Mouse (Mus musculus) midbrain, embryonic 15.5 days (tissue): ENCODE measurements around the gene Taf3. TPM values are rescaled to one million over a fixed set of nuclear protein-coding genes. Genes with fewer than 3 reads are reported as not detected.

Source experiments
- ATAC-seq: fragments of 200-750 bp; cut with Nextera tagmentation; replicated peaks from 2 replicates; pipeline ENCODE4 v1.8.0; 2017; ENCODE audit warnings: moderate TSS enrichment
- H3K27ac ChIP-seq: fragments of 300-500 bp; sonication (generic); 2 replicates; pipeline ENCODE4 v1.5.1; 2015; ENCODE audit warnings: mild to moderate bottlenecking, inconsistent platforms
- H3K27me3 ChIP-seq: fragments of 300-500 bp; sonication (generic); replicated peaks from 2 replicates; pipeline ENCODE4 v1.6.1; 2015; ENCODE audit warnings: inconsistent platforms
- H3K36me3 ChIP-seq: fragments of 300-500 bp; sonication (generic); replicated peaks from 2 replicates; pipeline ENCODE4 v1.6.1; 2015; ENCODE audit warnings: inconsistent platforms
- H3K4me1 ChIP-seq: fragments of 300-500 bp; sonication (generic); 2 replicates; pipeline ENCODE4 v1.6.1; 2015; ENCODE audit warnings: inconsistent platforms
- H3K4me2 ChIP-seq: fragments of 300-500 bp; sonication (generic); 2 replicates; pipeline ENCODE4 v1.6.1; 2015; ENCODE audit warnings: inconsistent platforms, mild to moderate bottlenecking, moderate library complexity
- H3K4me3 ChIP-seq: fragments of 300-500 bp; sonication (generic); 2 replicates; pipeline ENCODE4 v1.5.1; 2015; ENCODE audit warnings: mild to moderate bottlenecking, inconsistent platforms
- H3K9ac ChIP-seq: fragments of 300-500 bp; sonication (generic); 2 replicates; pipeline ENCODE4 v1.6.1; 2015; ENCODE audit warnings: mild to moderate bottlenecking, inconsistent platforms
- H3K9me3 ChIP-seq: fragments of 300-500 bp; sonication (generic); 2 replicates; pipeline ENCODE4 v1.6.1; 2016; ENCODE audit warnings: inconsistent platforms
- WGBS: fragments of 180-500 bp; shearing (Covaris S2); methylation state at CpG from one replicate; pipeline ENCODE4 v1.1.7; 2015; ENCODE audit warnings: mixed read lengths; 5-methylcytosine and 5-hydroxymethylcytosine counted together
- polyA plus RNA-seq: library from polyadenylated mRNA; unstranded; fragments of >200 nt; fragmentation: Nextera tagmentation; extraction: Ambion mirVana; gene quantifications from 2 replicates; pipeline ENCODE4 v1.2.1, GENCODE M21; 2015

Gene Taf3
- polyA plus RNA-seq, 1 experiment from 2014 or later, result 14.8 TPM

GRCm38 (mm10) chr2:10004960-10005621 lies 43.3 kb downstream of the Taf3 start:
- Histone ChIP-seq H3K27ac (no peak overlapping the region), H3K36me3 (no peaks in the 10 kb centered on the region), H3K27me3 (no peaks in the 10 kb centered on the region), H3K4me2 (no peak overlapping the region), H3K9me3 (no peaks in the 10 kb centered on the region), H3K9ac (no peak overlapping the region), H3K4me1 (peaks cover 6% of the 10 kb centered on the region), H3K4me3 (no peak overlapping the region)
- 75% methylated on average over 8 of the region's 8 CpGs for WGBS
- ATAC-seq, result no peak

- 0 out of 2 replicates have a peak, but pooled peaks have one; percentile 31 for ATAC-seq
- Histone ChIP-seq H3K4me2 (no peak overlapping the region), H3K27me3 (no peaks in the 10 kb centered on the region), H3K9me3 (no peaks in the 10 kb centered on the region), H3K4me3 (no peak overlapping the region), H3K4me1 (no peaks in the 10 kb centered on the region), H3K27ac (no peak overlapping the region), H3K9ac (no peak overlapping the region), H3K36me3 (no peaks in the 10 kb centered on the region)
- WGBS, result 81% methylated on average over 5 of the region's 5 CpGs
Observed at GRCm38 (mm10) chr2:10003358-10003757, 45.0 kb downstream of the Taf3 start.

GRCm38 (mm10) chr2:10001591-10001990 lies 46.8 kb downstream of the Taf3 start:
- Histone ChIP-seq H3K4me3 (no peak overlapping the region), H3K9me3 (no peaks in the 10 kb centered on the region), H3K27ac (no peak overlapping the region), H3K36me3 (no peaks in the 10 kb centered on the region), H3K27me3 (no peaks in the 10 kb centered on the region), H3K4me2 (no peak overlapping the region), H3K9ac (no peak overlapping the region), H3K4me1 (no peaks in the 10 kb centered on the region)
- 85% methylated on average over 2 of the region's 2 CpGs for WGBS
- ATAC-seq, result no peak

DNA sequence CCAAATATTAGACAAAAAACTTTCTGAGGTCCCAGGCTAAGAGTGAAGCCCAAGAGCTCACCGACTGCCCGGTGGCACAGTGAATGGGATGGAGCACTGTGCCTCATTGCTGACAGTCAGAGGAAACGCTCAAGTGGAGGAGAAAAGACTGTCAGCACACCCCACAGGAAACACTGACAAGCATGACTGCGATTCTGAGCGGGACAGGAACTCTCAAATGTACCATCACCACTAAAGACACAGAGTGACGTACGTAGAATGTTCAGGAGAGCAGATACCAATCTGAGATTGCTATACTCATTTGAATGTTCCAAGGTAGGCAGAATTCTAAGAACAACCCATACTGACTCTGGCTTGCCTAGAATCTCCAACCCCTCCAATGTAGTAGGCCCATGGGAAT lies 50.9 kb downstream of the Taf3 start:
- H3K36me3 ChIP-seq, result no peaks in the 10 kb centered on the region
- WGBS, result 89% methylated on average over 7 of the region's 7 CpGs
- H3K9me3 ChIP-seq, result no peaks in the 10 kb centered on the region
- no peaks in the 10 kb centered on the region for H3K27me3 ChIP-seq
- no peak overlapping the region for H3K27ac ChIP-seq
- no peak overlapping the region for H3K4me2 ChIP-seq
- no peak for ATAC-seq
- H3K4me3 ChIP-seq, result no peak overlapping the region
- H3K9ac ChIP-seq, result no peak overlapping the region
- no peaks in the 10 kb centered on the region for H3K4me1 ChIP-seq

- Histone ChIP-seq H3K9me3 (no peaks in the 10 kb centered on the region), H3K4me3 (no peak overlapping the region), H3K27me3 (no peaks in the 10 kb centered on the region), H3K36me3 (no peaks in the 10 kb centered on the region), H3K4me1 (no peaks in the 10 kb centered on the region), H3K27ac (no peak overlapping the region), H3K9ac (no peak overlapping the region), H3K4me2 (no peak overlapping the region)
- no peak for ATAC-seq
- WGBS, result 73% methylated on average over 5 of the region's 5 CpGs
Observed at GRCm38 (mm10) chr2:9996111-9996510, 52.3 kb downstream of the Taf3 start.

DNA sequence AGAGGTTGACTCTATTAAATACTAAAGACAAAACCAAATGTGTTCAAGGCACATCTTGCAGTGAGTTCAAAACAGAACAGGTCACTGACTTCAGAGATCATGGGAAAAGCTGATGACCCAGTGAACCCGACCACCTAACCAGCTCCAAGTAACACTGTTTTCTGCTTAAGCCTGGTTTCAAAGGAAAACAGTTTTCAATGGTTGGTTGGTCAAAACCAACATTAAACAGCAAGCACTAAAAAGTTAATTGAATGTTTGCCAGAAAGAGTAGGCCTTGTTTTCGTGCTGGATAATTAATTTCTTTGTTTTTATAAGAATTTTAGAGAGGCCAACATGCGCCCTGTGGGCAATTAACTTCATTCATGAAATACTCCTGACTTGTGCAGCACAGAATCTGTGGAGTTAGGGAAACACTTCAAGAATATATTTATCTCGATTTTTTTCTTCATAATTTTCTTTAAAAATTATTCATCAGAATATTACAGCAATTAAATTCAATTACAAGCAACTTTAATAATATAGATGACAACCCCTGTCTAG lies 57.6 kb downstream of the Taf3 start:
- Histone ChIP-seq H3K4me2 (no peak overlapping the region), H3K27me3 (no peaks in the 10 kb centered on the region), H3K36me3 (no peaks in the 10 kb centered on the region), H3K4me1 (peaks cover 7% of the 10 kb centered on the region), H3K9ac (no peak overlapping the region), H3K9me3 (no peaks in the 10 kb centered on the region), H3K27ac (no peak overlapping the region), H3K4me3 (no peak overlapping the region)
- 43% methylated on average over 4 of the region's 4 CpGs for WGBS
- no peak for ATAC-seq

DNA sequence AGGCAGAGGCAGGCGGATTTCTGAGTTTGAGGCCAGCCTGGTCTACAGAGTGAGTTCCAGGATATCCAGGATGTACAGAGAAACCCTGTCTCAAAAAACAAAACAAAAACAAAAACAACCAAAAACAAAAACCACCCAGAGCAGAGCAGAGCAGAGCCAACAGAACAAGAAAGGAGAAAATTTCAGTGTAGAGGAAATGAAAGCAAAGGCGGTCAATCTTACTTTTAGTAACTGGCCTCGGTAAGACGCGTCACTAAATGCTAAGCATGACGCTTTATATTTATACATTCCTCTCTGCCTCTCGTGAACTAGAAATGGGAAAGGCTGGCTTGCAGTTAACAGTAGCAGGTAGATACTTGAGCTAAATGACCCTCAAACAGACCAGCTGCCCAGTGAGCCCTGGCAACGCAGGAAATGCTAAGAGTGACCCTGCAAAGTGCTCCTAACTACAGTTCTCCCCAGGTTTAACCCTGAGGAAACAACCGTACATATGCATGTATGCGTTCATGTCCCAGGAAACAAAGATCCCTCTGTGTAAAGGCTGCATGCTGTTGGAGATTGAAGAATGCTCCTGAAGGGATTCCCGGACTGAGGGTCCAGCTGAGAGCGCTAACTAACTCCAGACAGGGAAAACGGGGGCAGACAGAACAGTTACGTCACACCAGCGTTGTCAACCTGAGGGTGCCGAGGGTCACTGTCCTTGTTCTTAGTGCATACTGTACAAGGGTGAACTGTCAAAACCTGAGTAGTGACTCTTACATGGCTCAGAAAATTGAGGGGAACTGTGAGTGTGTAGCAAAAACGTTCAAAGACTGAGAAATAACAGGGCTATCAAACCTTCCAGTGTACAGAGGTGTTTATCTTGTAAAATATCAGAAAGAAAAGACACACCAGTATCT lies 58.5 kb downstream of the Taf3 start:
- no peak overlapping the region for H3K4me3 ChIP-seq
- no peaks in the 10 kb centered on the region for H3K27me3 ChIP-seq
- H3K9ac ChIP-seq, result no peak overlapping the region
- WGBS, result 76% methylated on average over 17 of the region's 17 CpGs
- H3K4me2 ChIP-seq, result no peak overlapping the region
- ATAC-seq, result no peak
- no peaks in the 10 kb centered on the region for H3K36me3 ChIP-seq
- no peaks in the 10 kb centered on the region for H3K9me3 ChIP-seq
- peaks cover 7% of the 10 kb centered on the region for H3K4me1 ChIP-seq
- no peak overlapping the region for H3K27ac ChIP-seq

DNA sequence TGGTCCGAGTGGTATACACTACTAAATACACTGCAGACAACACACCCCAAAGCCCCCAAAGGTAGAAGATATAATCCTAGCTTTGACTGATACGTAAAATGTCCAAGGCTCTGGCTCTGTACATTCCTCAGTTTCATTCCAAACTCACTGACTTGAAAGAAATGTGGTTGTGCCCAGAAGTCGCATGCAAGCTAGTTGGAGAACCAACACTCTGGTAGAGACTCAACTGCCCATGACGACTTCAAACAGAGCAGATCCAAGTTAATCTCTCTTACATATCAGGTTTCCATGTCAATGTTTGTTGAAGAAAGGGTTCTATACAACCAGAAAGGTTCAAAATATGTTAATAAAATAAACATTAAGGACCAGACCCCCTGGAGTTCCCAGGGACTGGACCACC lies 60.1 kb downstream of the Taf3 start:
- Histone ChIP-seq H3K27me3 (no peaks in the 10 kb centered on the region), H3K27ac (no peak overlapping the region), H3K9ac (no peak overlapping the region), H3K4me3 (no peak overlapping the region), H3K36me3 (no peaks in the 10 kb centered on the region), H3K9me3 (no peaks in the 10 kb centered on the region), H3K4me1 (peaks cover 7% of the 10 kb centered on the region), H3K4me2 (no peak overlapping the region)
- 88% methylated on average over 4 of the region's 4 CpGs for WGBS
- no peak for ATAC-seq

- no peaks in the 10 kb centered on the region for H3K27me3 ChIP-seq
- H3K9me3 ChIP-seq, result no peaks in the 10 kb centered on the region
- no peak overlapping the region for H3K9ac ChIP-seq
- H3K36me3 ChIP-seq, result no peaks in the 10 kb centered on the region
- ATAC-seq, result peak; percentile 74
- WGBS, result 3% methylated on average over 6 of the region's 6 CpGs
- H3K27ac ChIP-seq, result no peak overlapping the region
- H3K4me3 ChIP-seq, result no peak overlapping the region
- peaks cover 10% of the 10 kb centered on the region for H3K4me1 ChIP-seq
- no peak overlapping the region for H3K4me2 ChIP-seq
Observed at GRCm38 (mm10) chr2:9985979-9986447, 62.4 kb downstream of the Taf3 start.

DNA sequence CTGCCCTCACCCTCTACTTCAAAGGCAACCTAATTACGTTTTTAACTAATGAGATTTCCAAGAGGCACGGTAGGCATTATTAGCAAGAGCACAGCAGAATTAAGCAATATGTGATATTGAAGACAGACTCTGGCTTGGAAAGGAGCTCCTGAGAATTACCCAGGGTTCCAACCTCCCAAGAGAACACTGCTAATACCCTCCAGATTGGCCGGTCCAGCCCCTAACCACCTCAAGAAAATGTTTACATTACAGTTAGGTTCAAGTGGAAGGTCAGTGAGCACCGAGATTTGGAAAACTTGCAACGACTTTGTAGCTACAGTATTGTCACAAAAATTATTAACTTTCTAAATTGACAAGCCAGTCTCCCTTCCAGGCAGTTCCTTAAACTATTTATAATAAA lies 66.0 kb downstream of the Taf3 start:
- H3K9me3 ChIP-seq, result no peaks in the 10 kb centered on the region
- no peak for ATAC-seq

DNA sequence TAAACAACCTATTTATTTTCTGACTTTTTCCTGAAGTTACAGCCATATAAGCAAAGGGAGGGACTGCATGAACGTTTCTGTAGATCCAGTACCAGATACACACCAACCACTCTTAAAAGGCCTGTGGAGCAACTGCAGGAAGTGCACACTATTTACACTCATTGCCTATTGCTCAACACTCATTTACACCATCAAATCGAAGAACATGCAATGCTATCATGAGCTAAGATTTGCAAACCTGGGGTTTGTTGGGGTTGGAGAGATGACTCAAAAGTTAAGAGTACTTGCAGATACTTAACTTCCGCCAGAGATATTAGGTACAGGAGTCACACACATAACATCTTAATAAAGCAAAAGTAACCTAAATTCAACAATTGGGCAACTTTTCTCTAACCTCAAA lies 76.5 kb downstream of the Taf3 start:
- Histone ChIP-seq H3K27ac (no peak overlapping the region), H3K36me3 (no peaks in the 10 kb centered on the region), H3K4me1 (no peaks in the 10 kb centered on the region), H3K27me3 (no peaks in the 10 kb centered on the region), H3K9ac (no peak overlapping the region), H3K9me3 (no peaks in the 10 kb centered on the region), H3K4me3 (no peak overlapping the region), H3K4me2 (no peak overlapping the region)
- 92% methylated on average over 3 of the region's 3 CpGs for WGBS
- ATAC-seq, result no peak

More for the DNA sequence above, 66.0 kb downstream of the Taf3 start:
- Histone ChIP-seq H3K27me3 (no peaks in the 10 kb centered on the region), H3K4me1 (peaks cover 10% of the 10 kb centered on the region), H3K27ac (no peak overlapping the region), H3K4me3 (no peak overlapping the region), H3K9ac (no peak overlapping the region), H3K36me3 (no peaks in the 10 kb centered on the region), H3K4me2 (no peak overlapping the region)
- WGBS, result 32% methylated on average over 5 of the region's 5 CpGs

GRCm38 (mm10) chr2:9970579-9970978 lies 77.8 kb downstream of the Taf3 start:
- Histone ChIP-seq H3K27ac (no peak overlapping the region), H3K4me2 (no peak overlapping the region)

More at GRCm38 (mm10) chr2:9970579-9970978, 77.8 kb downstream of the Taf3 start:
- H3K4me3 ChIP-seq, result no peak overlapping the region
- H3K36me3 ChIP-seq, result no peaks in the 10 kb centered on the region
- no peak overlapping the region for H3K9ac ChIP-seq
- H3K27me3 ChIP-seq, result no peaks in the 10 kb centered on the region
- WGBS, result 95% methylated on average over 3 of the region's 3 CpGs
- H3K4me1 ChIP-seq, result no peaks in the 10 kb centered on the region
- no peaks in the 10 kb centered on the region for H3K9me3 ChIP-seq
- no peak for ATAC-seq
